ENCODE assay signal across 10 mouse cellular contexts in genomic region chr7:126275711-126276110, GRCm38 (mm10). TPM values are rescaled to one million over a fixed set of nuclear protein-coding genes. Genes with fewer than 3 reads are reported as not detected.
DNase-seq lines count a peak whose midpoint lies in the region; ATAC-seq lines count a peak whose summit lies in the region.
"Had no signal": no experiment of that assay in that cellular context is flagged by ENCODE, and none has a peak within 500 bp of the region (broad histone marks: within the 10 kb centered on the region; RNA-seq: fewer than 3 reads in every experiment).

No protein-coding gene starts in this region.

- peak; percentile 63 for DNase-seq in cerebellum, adult 11-12 months
- DNase-seq in cerebellum, postnatal 4 days (ENCODE audit: low spot score in 2 of 2) = no peak
- DNase-seq in adrenal gland, postnatal 36 days = peak; percentile 78 to 80
- DNase-seq in midbrain, embryonic 10.5 days (ENCODE audit: low spot score) = no peak
- no peak for DNase-seq in right cerebral cortex, adult 18-20 months
- DNase-seq in right cerebral cortex, postnatal 4 days = no peak
- no peak for DNase-seq in layer of hippocampus, adult 8-10 months (ENCODE audit: low spot score in 2 of 2)
- DNase-seq: heart, postnatal 36 days had no signal

- peaks cover 55% of the 10 kb centered on the region for H3K36me3 ChIP-seq in hindbrain, embryonic 12.5 days
- peaks cover 67% of the 10 kb centered on the region for H3K36me3 ChIP-seq in midbrain, embryonic 10.5 days

- H3K27me3 ChIP-seq in hindbrain, embryonic 12.5 days = no peaks in the 10 kb centered on the region
- peaks cover 8% of the 10 kb centered on the region; the same call in 1 of the 2 replicates for H3K27me3 ChIP-seq in midbrain, embryonic 10.5 days (ENCODE audit: low read depth, poor library complexity, severe bottlenecking)
- H3K27me3 ChIP-seq: Patski had no signal

- 88% methylated on average over 5 of the region's 5 CpGs for WGBS in hindbrain, embryonic 12.5 days
- WGBS in midbrain, embryonic 10.5 days = 90% methylated on average over 5 of the region's 5 CpGs

- peak overlapping the region; percentile 99 for H3K4me3 ChIP-seq in hindbrain, embryonic 12.5 days
- H3K4me3 ChIP-seq in midbrain, embryonic 10.5 days = peak overlapping the region; percentile 100

- H3K27ac ChIP-seq in hindbrain, embryonic 12.5 days = no peak overlapping the region
- H3K27ac ChIP-seq in midbrain, embryonic 10.5 days (replicated peaks) = no peak overlapping the region

- peak overlapping the region; percentile 97 for H3K4me2 ChIP-seq in hindbrain, embryonic 12.5 days (replicated peaks)

- no peak for ATAC-seq in hindbrain, embryonic 12.5 days (ENCODE audit: low FRiP score)
- ATAC-seq: Patski had no signal

- H3K4me1 ChIP-seq in hindbrain, embryonic 12.5 days = peaks cover 76% of the 10 kb centered on the region
- H3K4me1 ChIP-seq in midbrain, embryonic 10.5 days = peaks cover 76% of the 10 kb centered on the region

- peak overlapping the region; percentile 100; the same call in 1 of the 2 replicates for H3K9ac ChIP-seq in hindbrain, embryonic 12.5 days

- H3K9me3 ChIP-seq in hindbrain, embryonic 12.5 days (replicated peaks) = no peaks in the 10 kb centered on the region
- H3K9me3 ChIP-seq in midbrain, embryonic 10.5 days (replicated peaks) = no peaks in the 10 kb centered on the region

RNA-seq across cellular contexts. Expression of gene Sbk1, which starts 3.3 kb away (rescaled TPM):
- total RNA-seq in adrenal gland, postnatal 36 days (2021) = 10 to 100 TPM; 23.3 to 88.8 TPM
- 309 and 312 TPM in 2 replicates for polyA plus RNA-seq in hindbrain, embryonic 12.5 days (2016; fragmentation: Nextera tagmentation; extraction: Ambion mirVana)
- polyA plus RNA-seq in midbrain, embryonic 10.5 days (2016; fragmentation: Nextera tagmentation; extraction: Ambion mirVana) = 91.5 and 129 TPM in 2 replicates
- 10 to 100 TPM; 56.4 to 75.1 (median 65.6) TPM for total RNA-seq in layer of hippocampus, adult 8-10 months (2022)

Comparison
In these comparisons a context has a peak if more than half of its experiments do, and no peak if none do; other contexts are left out.
1. DNase-seq: peak in cerebellum, adult 11-12 months (single experiment) and adrenal gland, postnatal 36 days (2 of 2); none in cerebellum, postnatal 4 days (0 of 2), midbrain, embryonic 10.5 days (single experiment), right cerebral cortex, adult 18-20 months (single experiment), right cerebral cortex, postnatal 4 days (single experiment) and layer of hippocampus, adult 8-10 months (0 of 2).